Mouse (Mus musculus): ENCODE measurements around the gene Rbfox2. TPM values are rescaled to one million over a fixed set of nuclear protein-coding genes. Genes with fewer than 3 reads are reported as not detected.

Gene Rbfox2
- total and polyA plus RNA-seq, 3 experiments, result 0.89 TPM; not detected in 2

GRCm38 (mm10) chr15:77110452-77110851 lies 196.4 kb downstream of the Rbfox2 start:
- H3K4me2 ChIP-seq (ENCODE audit: insufficient read depth, low read depth, poor library complexity, severe bottlenecking), result no peak overlapping the region
- H3K4me3 ChIP-seq (replicated peaks in 1 of 3; ENCODE audit: low read depth in 2 of 3, low read length in 2 of 3, poor library complexity in 1 of 3), result no peak overlapping the region
- dilution Hi-C loops (cut with MboI; ENCODE audit: extremely low pct_ligation_motif_present, extremely low pct_unique_long_range_greater_than_20kb, low sequenced_read_pairs), result no loop called here
- no peak for DNase-seq (ENCODE audit: extremely low read depth)
- H3K36me3 ChIP-seq (replicated peaks in 1 of 2; ENCODE audit: control insufficient read depth in 1 of 2, insufficient read depth in 1 of 2, low read length in 1 of 2), result no peaks in the 10 kb centered on the region
- H3K27me3 ChIP-seq (replicated peaks), result peaks cover 93% of the 10 kb centered on the region
- H3K4me1 ChIP-seq (ENCODE audit: control insufficient read depth in 1 of 2, insufficient read depth in 2 of 2), result peaks cover 0 to 8% of the 10 kb centered on the region in 2 experiments; a peak in 2 of 4 replicates
- no peak for TF ChIP-seq CHD1 (IDR thresholded peaks at IDR 0.05; ENCODE audit: low read depth, low read length)
- TF ChIP-seq NRF1 (IDR thresholded peaks at IDR 0.05; ENCODE audit: low read depth, low read length), result no peak
- no peak for TF ChIP-seq CHD2 (IDR thresholded peaks at IDR 0.05; ENCODE audit: low read length)
- TF ChIP-seq ZKSCAN1 (IDR thresholded peaks at IDR 0.05; ENCODE audit: borderline replicate concordance, low read depth, low read length), result no peak
- TF ChIP-seq MXI1 (IDR thresholded peaks at IDR 0.05; ENCODE audit: low read depth, low read length), result no peak
- TF ChIP-seq EP300 (IDR thresholded peaks at IDR 0.05; ENCODE audit: low read length), result no peak
- TF ChIP-seq POLR2AphosphoS2 (IDR thresholded peaks at IDR 0.05; ENCODE audit: low read depth, low read length), result no peak
- TF ChIP-seq ETS1 (conservative IDR thresholded peaks at IDR 0.05; ENCODE audit: low read depth, low read length), result no peak
- TF ChIP-seq GABPA (IDR thresholded peaks at IDR 0.05; ENCODE audit: insufficient replicate concordance, low read depth, low read length), result no peak
- TF ChIP-seq IRF4 (IDR thresholded peaks at IDR 0.05; ENCODE audit: low read depth, low read length), result no peak
- TF ChIP-seq SIN3A (IDR thresholded peaks at IDR 0.05; ENCODE audit: low read length), result no peak
- no peak for TF ChIP-seq UBTF (IDR thresholded peaks at IDR 0.05; ENCODE audit: low read depth, low read length)
- TF ChIP-seq JUND (conservative IDR thresholded peaks at IDR 0.05; ENCODE audit: low read depth, low read length), result no peak
- no peak for TF ChIP-seq ZNF384 (IDR thresholded peaks at IDR 0.05; ENCODE audit: low read depth, low read length)
- TF ChIP-seq RAD21 (IDR thresholded peaks at IDR 0.05; ENCODE audit: low read depth, low read length), result no peak
- no peak for TF ChIP-seq RCOR1 (conservative IDR thresholded peaks at IDR 0.05; ENCODE audit: low read depth, low read length)
- TF ChIP-seq JUN (IDR thresholded peaks at IDR 0.05; ENCODE audit: insufficient read depth, low read depth, low read length), result no peak
- TF ChIP-seq TCF12 (IDR thresholded peaks at IDR 0.05; ENCODE audit: low read depth, low read length), result no peak
- no peak for TF ChIP-seq SMC3 (IDR thresholded peaks at IDR 0.05; ENCODE audit: low read depth, low read length)
- H3K9ac ChIP-seq (ENCODE audit: insufficient read depth, low read depth), result no peak overlapping the region
- H3K9me3 ChIP-seq (replicated peaks; ENCODE audit: low read length), result no peaks in the 10 kb centered on the region
- H3K79me2 ChIP-seq (replicated peaks; ENCODE audit: control insufficient read depth, extremely low read depth, insufficient read depth, poor library complexity, severe bottlenecking), result no peaks in the 10 kb centered on the region
- no peak overlapping the region for H3K27ac ChIP-seq (ENCODE audit: insufficient read depth, low read depth)
- in situ Hi-C loops (cut with MboI; ENCODE audit: low pct_ligation_motif_present, low pct_unique_long_range_greater_than_20kb, low sequenced_read_pairs), result no loop called here

GRCm38 (mm10) chr15:77107169-77107908 lies 199.5 kb downstream of the Rbfox2 start:
- no peak overlapping the region for H3K27ac ChIP-seq (ENCODE audit: insufficient read depth, low read depth)
- H3K4me1 ChIP-seq (ENCODE audit: control insufficient read depth in 1 of 2, insufficient read depth in 2 of 2), result peaks cover 0 to 1% of the 10 kb centered on the region in 2 experiments; a peak in 1 of 4 replicates
- H3K4me3 ChIP-seq (replicated peaks in 1 of 3; ENCODE audit: low read depth in 2 of 3, low read length in 2 of 3, poor library complexity in 1 of 3), result no peak overlapping the region
- in situ Hi-C loops (cut with MboI; ENCODE audit: low pct_ligation_motif_present, low pct_unique_long_range_greater_than_20kb, low sequenced_read_pairs) (no loop called here), dilution Hi-C loops (cut with MboI; ENCODE audit: extremely low pct_ligation_motif_present, extremely low pct_unique_long_range_greater_than_20kb, low sequenced_read_pairs) (no loop called here)
- no peaks in the 10 kb centered on the region for H3K36me3 ChIP-seq (replicated peaks in 1 of 2; ENCODE audit: control insufficient read depth in 1 of 2, insufficient read depth in 1 of 2, low read length in 1 of 2)
- no peaks in the 10 kb centered on the region for H3K9me3 ChIP-seq (replicated peaks; ENCODE audit: low read length)
- no peaks in the 10 kb centered on the region for H3K79me2 ChIP-seq (replicated peaks; ENCODE audit: control insufficient read depth, extremely low read depth, insufficient read depth, poor library complexity, severe bottlenecking)
- DNase-seq (ENCODE audit: extremely low read depth), result no peak
- peaks cover 86% of the 10 kb centered on the region for H3K27me3 ChIP-seq (replicated peaks)
- no peak overlapping the region for H3K4me2 ChIP-seq (ENCODE audit: insufficient read depth, low read depth, poor library complexity, severe bottlenecking)
- no peak overlapping the region for H3K9ac ChIP-seq (ENCODE audit: insufficient read depth, low read depth)
- TF ChIP-seq USF1 (IDR thresholded peaks at IDR 0.05; ENCODE audit: low read depth, low read length), result no peak
- no peak for TF ChIP-seq HCFC1 (IDR thresholded peaks at IDR 0.05; ENCODE audit: low read depth, low read length)
- TF ChIP-seq ZC3H11A (IDR thresholded peaks at IDR 0.05; ENCODE audit: low read depth, low read length), result no peak
- TF ChIP-seq IRF4 (IDR thresholded peaks at IDR 0.05; ENCODE audit: low read depth, low read length), result no peak
- no peak for TF ChIP-seq SMC3 (IDR thresholded peaks at IDR 0.05; ENCODE audit: low read depth, low read length)
- no peak for TF ChIP-seq MEF2A (IDR thresholded peaks at IDR 0.05; ENCODE audit: borderline replicate concordance, low read depth, low read length)
- TF ChIP-seq TCF12 (IDR thresholded peaks at IDR 0.05; ENCODE audit: low read depth, low read length), result no peak
- no peak for TF ChIP-seq RAD21 (IDR thresholded peaks at IDR 0.05; ENCODE audit: low read depth, low read length)
- TF ChIP-seq CHD2 (IDR thresholded peaks at IDR 0.05; ENCODE audit: low read length), result no peak
- no peak for TF ChIP-seq JUND (conservative IDR thresholded peaks at IDR 0.05; ENCODE audit: low read depth, low read length)
- no peak for TF ChIP-seq USF2 (conservative IDR thresholded peaks at IDR 0.05; ENCODE audit: low read depth, low read length)
- no peak for TF ChIP-seq ETS1 (conservative IDR thresholded peaks at IDR 0.05; ENCODE audit: low read depth, low read length)
- no peak for TF ChIP-seq ZKSCAN1 (IDR thresholded peaks at IDR 0.05; ENCODE audit: borderline replicate concordance, low read depth, low read length)
- TF ChIP-seq MYC (IDR thresholded peaks at IDR 0.05; ENCODE audit: low read depth, low read length), result no peak
- no peak for TF ChIP-seq UBTF (IDR thresholded peaks at IDR 0.05; ENCODE audit: low read depth, low read length)
- no peak for TF ChIP-seq CTCF (conservative IDR thresholded peaks at IDR 0.05 in 1 of 2, IDR thresholded peaks at IDR 0.05 in 1 of 2; ENCODE audit: low read depth in 2 of 2, low read length in 2 of 2)
- no peak for TF ChIP-seq RCOR1 (conservative IDR thresholded peaks at IDR 0.05; ENCODE audit: low read depth, low read length)
- no peak for TF ChIP-seq POLR2A (IDR thresholded peaks at IDR 0.05; ENCODE audit: low read depth, low read length)
- TF ChIP-seq MAFK (IDR thresholded peaks at IDR 0.05; ENCODE audit: insufficient replicate concordance, low read length), result no peak
